Mouse (Mus musculus): ENCODE results near the gene Mrpl50. TPM values are rescaled to one million over a fixed set of nuclear protein-coding genes. Genes with fewer than 3 reads are reported as not detected.

Mrpl50 gene
- polyA plus RNA-seq, 1 experiment, result 4.5 TPM

- DNase-seq, result no peak
- H3K4me1 ChIP-seq (ENCODE audit: control insufficient read depth, insufficient read depth, low read length), result no peaks in the 10 kb centered on the region
- no peak for TF ChIP-seq CTCF (IDR thresholded peaks at IDR 0.05; ENCODE audit: insufficient read depth, low read length)
- H3K4me3 ChIP-seq (replicated peaks; ENCODE audit: extremely low read depth, low read depth, low read length), result no peak overlapping the region
- 55% methylated on average over 6 of the region's 6 CpGs for WGBS
Measured at GRCm38 (mm10) chr4:49546873-49547543, 26.1 kb upstream of the Mrpl50 start.

- no peak for TF ChIP-seq CTCF (IDR thresholded peaks at IDR 0.05; ENCODE audit: insufficient read depth, low read length)
- no peak for TF ChIP-seq POLR2A (IDR thresholded peaks at IDR 0.05; ENCODE audit: borderline replicate concordance, extremely low read depth, low read depth, low read length)
- Histone ChIP-seq H3K4me3 (replicated peaks; ENCODE audit: extremely low read depth, low read depth, low read length) (no peak overlapping the region), H3K4me1 (ENCODE audit: control insufficient read depth, insufficient read depth, low read length) (no peaks in the 10 kb centered on the region)
- WGBS, result 73% methylated on average over 2 of the region's 2 CpGs
- DNase-seq, result no peak
Measured at GRCm38 (mm10) chr4:49546026-49546425, 25.1 kb upstream of the Mrpl50 start.

DNA sequence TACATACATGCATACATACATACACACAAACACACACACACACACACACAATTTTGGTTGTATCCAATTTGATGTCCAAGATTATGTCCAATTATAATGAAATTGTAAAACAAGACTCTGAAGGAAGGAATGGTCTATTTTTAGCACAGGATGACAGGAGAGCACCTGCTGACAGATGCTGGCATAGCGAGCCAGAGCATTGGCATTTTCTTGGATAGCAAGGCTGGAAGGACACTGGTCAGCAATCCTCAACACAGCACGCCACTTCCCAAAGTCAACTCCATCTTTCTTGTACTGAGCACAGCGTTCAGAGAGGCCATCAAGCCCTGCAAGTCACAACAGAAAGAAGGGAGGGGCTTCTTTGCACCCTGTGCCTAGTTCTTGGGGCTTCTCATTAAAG is 20.1 kb upstream of the Mrpl50 start:
- H3K4me1 ChIP-seq (ENCODE audit: control insufficient read depth, insufficient read depth, low read length), result no peaks in the 10 kb centered on the region; the same call in 1 of the 2 replicates
- TF ChIP-seq POLR2A (IDR thresholded peaks at IDR 0.05; ENCODE audit: borderline replicate concordance, extremely low read depth, low read depth, low read length) (no peak), CTCF (IDR thresholded peaks at IDR 0.05; ENCODE audit: insufficient read depth, low read length) (no peak)
- no peak overlapping the region for H3K4me3 ChIP-seq (replicated peaks; ENCODE audit: extremely low read depth, low read depth, low read length)
- no peak for DNase-seq
- 73% methylated on average over 3 of the region's 3 CpGs for WGBS

DNA sequence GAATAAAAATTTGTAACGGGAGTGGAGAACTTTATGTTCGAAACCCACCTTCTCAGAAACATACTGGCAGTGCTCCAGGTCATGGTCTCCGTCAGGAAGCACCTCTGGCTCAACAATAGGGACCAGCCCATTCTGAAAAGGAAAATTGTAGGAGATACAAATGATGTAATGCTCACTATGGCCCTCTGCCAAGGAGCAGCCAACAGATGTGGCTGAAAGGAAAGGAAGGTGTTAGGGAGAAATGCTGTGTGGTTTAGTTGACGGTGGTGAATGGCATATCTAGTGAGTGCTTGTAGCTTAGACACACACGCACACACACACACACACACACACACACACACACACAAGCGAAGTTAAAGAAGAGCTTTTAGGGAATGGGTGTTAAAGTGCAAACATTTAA is 18.8 kb upstream of the Mrpl50 start:
- no peaks in the 10 kb centered on the region; the same call in 1 of the 2 replicates for H3K4me1 ChIP-seq (ENCODE audit: control insufficient read depth, insufficient read depth, low read length)
- no peak for DNase-seq
- no peak overlapping the region for H3K4me3 ChIP-seq (replicated peaks; ENCODE audit: extremely low read depth, low read depth, low read length)
- WGBS, result 31% methylated on average over 6 of the region's 6 CpGs
- TF ChIP-seq POLR2A (IDR thresholded peaks at IDR 0.05; ENCODE audit: borderline replicate concordance, extremely low read depth, low read depth, low read length) (no peak), CTCF (IDR thresholded peaks at IDR 0.05; ENCODE audit: insufficient read depth, low read length) (no peak)

DNA sequence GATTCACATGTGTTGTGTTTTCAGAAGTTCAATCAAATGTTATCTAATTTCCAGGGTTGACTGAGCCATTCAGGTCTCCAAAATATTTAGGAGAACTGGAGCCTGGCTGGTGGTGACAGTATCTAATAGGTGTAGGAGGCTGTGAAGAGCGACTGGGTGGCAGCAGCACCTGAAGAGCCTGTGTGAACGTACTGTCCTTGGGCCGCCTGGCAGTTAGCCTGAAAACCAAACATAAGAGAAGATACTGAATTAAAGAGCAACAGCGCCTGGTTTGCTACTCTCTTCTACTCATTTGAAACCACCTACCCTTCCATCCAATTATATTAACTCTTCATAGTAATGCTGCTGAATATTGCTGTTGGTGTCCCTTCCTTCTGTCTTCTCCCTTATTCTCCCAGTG is 15.8 kb upstream of the Mrpl50 start:
- WGBS, result 78% methylated on average over 4 of the region's 4 CpGs
- Histone ChIP-seq H3K4me1 (ENCODE audit: control insufficient read depth, insufficient read depth, low read length) (no peaks in the 10 kb centered on the region; the same call in 1 of the 2 replicates), H3K4me3 (replicated peaks; ENCODE audit: extremely low read depth, low read depth, low read length) (no peak overlapping the region)
- DNase-seq, result no peak
- TF ChIP-seq CTCF (IDR thresholded peaks at IDR 0.05; ENCODE audit: insufficient read depth, low read length) (no peak), POLR2A (IDR thresholded peaks at IDR 0.05; ENCODE audit: borderline replicate concordance, extremely low read depth, low read depth, low read length) (no peak)

- WGBS, result 92% methylated on average over 4 of the region's 4 CpGs
- no peak overlapping the region for H3K4me3 ChIP-seq (replicated peaks; ENCODE audit: extremely low read depth, low read depth, low read length)
- TF ChIP-seq CTCF (IDR thresholded peaks at IDR 0.05; ENCODE audit: insufficient read depth, low read length), result no peak
- no peak for TF ChIP-seq POLR2A (IDR thresholded peaks at IDR 0.05; ENCODE audit: borderline replicate concordance, extremely low read depth, low read depth, low read length)
- no peak for DNase-seq
- H3K4me1 ChIP-seq (ENCODE audit: control insufficient read depth, insufficient read depth, low read length), result no peaks in the 10 kb centered on the region; the same call in 1 of the 2 replicates
Measured at GRCm38 (mm10) chr4:49535675-49536294, 14.9 kb upstream of the Mrpl50 start.

DNA sequence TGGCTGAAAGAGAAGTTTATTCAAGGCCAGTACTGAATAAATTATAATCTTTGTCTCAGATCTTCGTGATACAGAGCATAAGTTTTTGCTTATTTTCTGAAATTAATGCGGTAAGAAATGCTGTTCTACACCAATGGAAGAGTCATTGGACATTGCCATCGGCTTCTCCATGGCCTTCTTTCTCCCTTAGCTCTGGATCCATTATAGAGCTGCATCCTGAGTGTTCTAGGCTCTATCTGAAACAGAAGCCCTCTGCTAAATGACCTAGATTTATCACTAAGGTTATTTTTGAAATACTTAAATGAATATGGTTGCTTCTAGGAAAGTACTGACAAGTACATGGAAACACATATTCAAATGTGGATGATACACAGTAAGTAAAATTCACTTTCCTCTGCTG is 14.1 kb upstream of the Mrpl50 start:
- TF ChIP-seq CTCF (IDR thresholded peaks at IDR 0.05; ENCODE audit: insufficient read depth, low read length) (no peak), POLR2A (IDR thresholded peaks at IDR 0.05; ENCODE audit: borderline replicate concordance, extremely low read depth, low read depth, low read length) (no peak)
- WGBS, result 84% methylated on average over 3 of the region's 3 CpGs
- H3K4me1 ChIP-seq (ENCODE audit: control insufficient read depth, insufficient read depth, low read length), result no peaks in the 10 kb centered on the region; the same call in 1 of the 2 replicates

GRCm38 (mm10) chr4:49522576-49522975 is 1.7 kb upstream of the Mrpl50 start:
- WGBS, result 52% methylated on average over 9 of the region's 9 CpGs
- Histone ChIP-seq H3K4me1 (ENCODE audit: control insufficient read depth, insufficient read depth, low read length) (peaks cover 8% of the 10 kb centered on the region), H3K4me3 (replicated peaks; ENCODE audit: extremely low read depth, low read depth, low read length) (no peak overlapping the region)
- no peak for DNase-seq
- TF ChIP-seq POLR2A (IDR thresholded peaks at IDR 0.05; ENCODE audit: borderline replicate concordance, extremely low read depth, low read depth, low read length), result no peak
- no peak for TF ChIP-seq CTCF (IDR thresholded peaks at IDR 0.05; ENCODE audit: insufficient read depth, low read length)

More for the DNA sequence above, 14.1 kb upstream of the Mrpl50 start:
- DNase-seq, result no peak
- no peak overlapping the region for H3K4me3 ChIP-seq (replicated peaks; ENCODE audit: extremely low read depth, low read depth, low read length)

GRCm38 (mm10) chr4:49521346-49521745 is 453 bp upstream of the Mrpl50 start:
- H3K4me1 ChIP-seq (ENCODE audit: control insufficient read depth, insufficient read depth, low read length), result peaks cover 8% of the 10 kb centered on the region
- DNase-seq, result no peak
- WGBS, result under 1% methylated on average over 17 of the region's 17 CpGs
- peak overlapping the region; percentile 85 for H3K4me3 ChIP-seq (replicated peaks; ENCODE audit: extremely low read depth, low read depth, low read length)
- TF ChIP-seq POLR2A (IDR thresholded peaks at IDR 0.05; ENCODE audit: borderline replicate concordance, extremely low read depth, low read depth, low read length) (no peak; the same call in 1 of the 2 replicates), CTCF (IDR thresholded peaks at IDR 0.05; ENCODE audit: insufficient read depth, low read length) (no peak)

- Histone ChIP-seq H3K4me1 (ENCODE audit: control insufficient read depth, insufficient read depth, low read length) (peaks cover 8% of the 10 kb centered on the region), H3K4me3 (replicated peaks; ENCODE audit: extremely low read depth, low read depth, low read length) (no peak overlapping the region)
- TF ChIP-seq POLR2A (IDR thresholded peaks at IDR 0.05; ENCODE audit: borderline replicate concordance, extremely low read depth, low read depth, low read length), result no peak
- no peak for TF ChIP-seq CTCF (IDR thresholded peaks at IDR 0.05; ENCODE audit: insufficient read depth, low read length)
- WGBS, result 73% methylated on average over 5 of the region's 5 CpGs
- no peak for DNase-seq
Measured at GRCm38 (mm10) chr4:49519476-49519875, 1.4 kb downstream of the Mrpl50 start.

Measured in lung, adult 2 months (tissue).